Mouse (Mus musculus): ENCODE measurements at regions not wholly inside any gene's neighbourhood (a gene's known extent, or its start where the extent isn't known, plus 50 kb on each side); places are given as distances from the start of the nearest gene placed in this dataset.

DNA sequence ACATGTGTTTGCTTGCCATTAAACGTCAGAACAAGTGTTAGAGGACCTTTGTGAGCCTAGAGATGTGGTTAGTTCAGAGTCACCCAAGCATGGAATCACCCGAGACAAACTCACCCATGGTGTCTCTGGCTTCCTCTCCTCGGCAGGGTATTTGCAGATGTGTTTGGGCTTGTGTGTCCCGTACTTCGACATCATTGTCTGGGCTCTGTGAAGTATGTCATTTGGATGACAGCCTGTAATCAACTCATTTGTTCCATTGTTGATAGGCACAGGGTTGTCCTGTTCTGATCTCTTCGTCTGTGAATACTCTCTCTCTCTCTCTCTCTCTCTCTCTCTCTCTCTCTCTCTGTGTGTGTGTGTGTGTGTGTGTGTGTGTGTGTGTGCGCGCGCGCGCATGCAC is 277.8 kb upstream of the Dynlrb2 start:
- no peak for DNase-seq

DNA sequence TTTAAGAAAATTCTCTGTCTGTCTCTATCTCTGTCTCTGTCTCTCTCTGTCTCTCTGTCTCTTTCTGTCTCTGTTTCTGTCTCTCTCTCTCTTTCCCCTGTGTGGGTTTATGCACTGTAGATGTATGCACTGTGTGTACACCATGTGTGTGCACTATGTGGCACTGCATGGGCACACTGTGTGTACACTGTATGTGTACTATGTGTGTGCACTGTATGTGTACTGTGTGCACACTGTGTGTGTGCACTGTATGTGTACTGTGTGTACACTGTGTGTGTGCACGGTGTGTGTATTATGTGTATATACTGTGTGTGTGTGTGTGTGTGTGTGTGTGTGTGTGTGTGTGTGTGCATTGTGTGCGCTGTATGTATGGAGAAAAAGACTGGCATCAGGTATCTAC is 281.5 kb upstream of the Dynlrb2 start:
- no peak for DNase-seq

DNA sequence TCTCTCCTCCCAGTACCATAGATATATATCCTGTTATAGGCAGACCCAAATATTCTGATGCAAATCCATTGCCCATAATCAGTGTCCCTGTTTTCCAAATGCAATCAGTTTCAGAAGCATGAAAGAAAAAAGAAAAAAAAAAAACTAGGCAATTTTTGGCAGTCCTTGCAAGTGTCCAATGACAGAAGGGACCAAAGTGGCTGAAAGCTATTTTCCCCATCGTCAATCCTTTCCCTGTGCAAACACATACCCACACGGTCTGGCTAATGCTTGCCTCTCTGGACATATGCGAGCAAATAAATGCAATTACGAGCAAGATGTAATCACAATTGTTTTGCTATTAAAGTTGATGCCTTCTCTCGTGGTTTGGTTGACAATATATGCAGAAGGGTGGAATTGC is 288.9 kb upstream of the Dynlrb2 start:
- no peak for DNase-seq

DNA sequence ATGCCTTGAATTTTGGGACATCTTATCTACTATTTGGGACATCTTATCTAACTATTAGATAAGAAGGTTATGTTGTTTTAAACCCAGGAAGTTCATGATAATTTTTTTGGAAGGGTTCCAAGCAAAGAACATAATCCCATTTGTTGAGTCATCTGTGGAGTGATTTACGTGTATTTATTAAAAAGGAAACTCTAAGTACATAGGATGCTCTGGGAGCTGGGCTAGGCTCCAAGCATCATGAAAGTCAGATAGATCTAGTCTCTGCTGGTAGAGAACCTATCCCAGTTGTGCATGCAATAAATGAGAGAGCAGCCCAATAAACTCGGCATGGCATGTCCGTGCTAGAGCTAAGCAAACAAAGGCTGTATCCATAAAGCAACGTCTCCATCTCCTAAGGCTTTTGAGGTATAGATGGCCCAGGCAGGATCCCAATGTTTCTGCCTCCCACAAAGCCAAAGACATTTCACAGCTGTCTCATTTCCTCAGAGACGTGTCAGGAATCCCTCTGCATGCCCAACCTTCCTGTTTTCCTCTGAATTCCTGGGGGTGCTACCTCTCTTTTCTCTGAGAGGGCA is 289.4 kb upstream of the Dynlrb2 start:
- no peak for DNase-seq

DNA sequence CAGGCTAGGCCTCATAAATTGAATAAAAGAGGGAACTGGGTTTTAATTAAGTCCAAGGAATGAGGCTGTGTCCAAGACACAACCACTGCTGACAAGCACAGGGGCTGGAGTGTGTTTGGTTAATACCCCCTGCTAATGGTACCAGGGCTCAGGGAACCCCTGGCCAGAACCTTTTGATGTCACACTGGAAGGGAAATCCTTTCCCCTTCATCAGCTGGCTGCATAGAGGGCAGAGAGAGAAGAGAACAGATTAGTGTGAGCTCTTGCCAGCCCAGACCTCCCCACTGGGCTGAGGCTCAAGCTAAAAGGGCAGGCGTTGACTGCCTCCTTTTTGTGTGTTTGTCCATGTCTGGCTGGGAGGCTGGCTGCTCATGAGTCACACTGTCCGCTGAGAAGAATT is 301.1 kb upstream of the Dynlrb2 start:
- DNase-seq = no peak

DNA sequence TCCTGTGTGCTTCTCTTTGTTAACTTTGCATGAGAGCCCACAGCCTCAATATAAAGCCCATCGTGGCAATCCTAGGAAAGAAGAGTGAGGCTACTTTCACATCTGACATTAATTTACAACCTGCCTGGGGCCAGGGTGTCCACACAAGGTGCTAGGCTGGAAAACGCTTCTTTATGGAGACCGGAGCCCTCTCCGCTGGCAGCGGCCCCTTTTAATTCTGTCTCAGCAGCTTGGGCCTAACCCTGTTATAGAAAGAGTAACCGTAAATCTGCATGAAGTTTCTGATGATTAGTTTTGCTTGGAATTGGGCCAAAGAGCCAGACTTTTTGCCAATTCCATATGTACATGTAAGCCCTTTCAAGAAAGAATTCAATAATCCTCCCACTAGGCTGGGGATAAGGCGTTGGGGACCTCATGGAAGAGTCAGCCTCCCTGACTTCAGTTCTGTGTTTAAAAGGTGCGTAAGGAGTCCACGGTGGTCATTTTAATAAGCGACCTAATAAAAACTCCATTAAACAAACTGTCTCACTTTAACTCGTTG is 304.2 kb upstream of the Dynlrb2 start:
- no peak for DNase-seq

DNA sequence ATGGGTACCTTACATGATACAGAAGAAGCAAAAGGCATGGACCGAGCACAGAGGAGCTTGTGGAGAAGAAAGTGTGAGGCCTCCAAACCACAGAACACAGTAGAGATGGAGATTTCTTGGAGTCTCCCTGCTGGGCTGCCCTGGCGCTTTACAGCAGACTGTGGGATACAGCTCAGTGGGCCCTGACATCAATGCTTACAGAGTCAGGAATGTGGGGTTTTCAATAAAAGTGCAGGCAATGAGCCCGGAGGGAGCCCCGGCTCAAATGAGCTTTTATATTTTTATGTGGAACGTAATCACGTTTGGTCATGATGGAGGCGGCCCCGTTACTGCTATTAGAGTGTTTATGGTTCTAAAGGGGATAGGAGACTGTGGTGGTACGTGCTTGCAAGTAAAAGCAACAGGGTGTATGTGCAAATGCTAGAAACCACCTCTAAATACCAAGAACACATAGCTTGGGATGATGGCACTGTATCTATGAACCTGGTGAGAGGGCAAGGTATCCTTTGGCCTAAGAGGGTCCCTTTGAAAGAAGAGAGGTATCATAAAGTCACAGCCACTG is 308.1 kb upstream of the Dynlrb2 start:
- no peak for DNase-seq

DNA sequence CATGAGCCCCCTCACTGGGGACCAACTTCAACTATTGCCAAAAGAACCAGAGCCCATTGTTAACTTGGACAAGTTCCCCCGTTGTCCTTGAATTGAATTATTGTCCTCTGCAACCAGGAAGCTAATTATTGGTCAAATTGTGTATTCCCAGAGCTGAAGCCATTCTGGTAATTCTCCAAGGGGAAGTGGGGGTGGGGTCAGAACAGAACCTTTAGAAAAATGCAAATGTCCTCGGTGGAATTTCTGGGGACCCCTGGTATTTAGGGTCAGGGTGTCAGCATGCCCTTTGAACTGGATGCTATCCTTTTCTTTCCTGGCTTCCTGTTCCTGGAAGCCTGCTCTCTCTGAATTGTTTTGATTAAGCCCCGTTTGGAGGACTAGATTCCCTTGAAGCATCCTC is 312.7 kb upstream of the Dynlrb2 start:
- peak; percentile 8 for DNase-seq

DNA sequence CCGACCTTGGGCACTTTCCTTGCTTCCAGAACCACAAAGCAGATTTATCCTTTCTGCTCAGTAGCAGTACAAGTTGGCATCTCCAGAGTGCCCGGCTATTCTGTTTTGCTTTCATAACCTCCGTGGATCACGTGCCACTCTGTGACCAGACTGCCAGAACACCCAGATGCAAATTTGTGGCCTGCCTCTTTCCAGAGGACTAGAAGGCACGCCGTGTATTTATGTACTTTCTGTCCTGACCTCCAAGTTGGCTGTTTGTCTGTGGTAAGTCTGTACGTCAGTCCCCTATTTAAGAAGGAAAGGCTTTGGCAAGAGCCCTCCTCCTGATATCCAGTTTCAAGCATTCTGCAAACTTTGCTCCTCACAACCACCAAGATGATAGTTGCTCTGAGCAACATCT is 319.6 kb upstream of the Dynlrb2 start:
- no peak for DNase-seq

DNA sequence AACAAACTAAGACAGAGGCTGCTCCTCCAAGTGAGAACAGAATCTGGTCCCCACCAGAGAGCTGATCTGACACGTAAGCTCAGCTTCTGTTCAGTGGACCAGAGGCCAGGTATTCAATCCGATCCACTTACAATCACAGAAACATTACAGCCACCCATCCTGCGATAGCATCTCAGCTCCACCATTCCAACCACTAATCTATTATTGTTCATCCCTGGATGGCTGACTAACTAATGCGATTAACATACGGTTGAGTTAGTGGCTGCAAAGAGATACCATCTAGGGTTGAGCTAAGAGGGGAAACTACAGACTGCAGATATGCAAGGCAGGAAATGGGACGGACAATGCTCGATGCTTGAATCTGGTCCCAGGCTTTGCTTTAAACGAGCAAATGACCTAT is 320.5 kb upstream of the Dynlrb2 start:
- DNase-seq = no peak

DNA sequence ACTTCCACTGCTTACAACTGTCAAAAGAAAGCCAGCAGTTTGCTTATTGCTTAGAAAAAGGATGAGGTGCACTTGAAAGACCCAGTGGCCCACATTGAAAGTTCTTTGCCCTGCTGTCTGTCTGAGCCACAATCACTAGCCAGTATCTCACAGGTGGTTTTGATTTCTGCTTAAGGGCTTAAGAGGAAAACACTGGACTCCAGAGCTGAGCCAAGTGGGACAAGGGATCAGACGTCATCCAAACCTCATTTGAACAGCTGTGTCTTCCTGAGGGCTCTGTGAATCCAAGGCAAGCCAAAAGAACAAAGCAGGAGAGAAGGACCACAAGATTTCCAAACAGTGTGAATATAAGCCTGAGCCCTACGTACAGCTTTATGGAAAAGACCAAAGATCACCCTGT is 326.8 kb upstream of the Dynlrb2 start:
- no peak for DNase-seq

DNA sequence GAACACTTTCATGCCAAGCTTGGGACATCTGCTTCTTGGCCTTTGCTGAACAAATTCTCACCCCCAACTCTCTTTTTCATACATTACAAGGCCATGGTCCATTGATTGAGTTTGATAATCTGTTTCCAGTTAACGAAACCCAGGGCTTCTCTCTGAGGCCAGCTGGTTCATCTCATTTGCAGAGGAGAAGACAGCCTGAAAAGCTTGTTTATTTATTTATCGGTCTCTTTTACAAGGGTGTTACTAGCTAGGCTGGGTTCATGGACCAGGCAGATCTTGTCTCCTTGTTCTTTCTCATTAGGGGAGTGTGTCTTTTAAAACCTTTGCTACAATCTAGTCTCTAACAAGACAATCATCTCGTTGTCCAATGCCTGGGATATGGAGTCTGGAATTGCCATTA is 329.9 kb upstream of the Dynlrb2 start:
- DNase-seq = no peak

DNA sequence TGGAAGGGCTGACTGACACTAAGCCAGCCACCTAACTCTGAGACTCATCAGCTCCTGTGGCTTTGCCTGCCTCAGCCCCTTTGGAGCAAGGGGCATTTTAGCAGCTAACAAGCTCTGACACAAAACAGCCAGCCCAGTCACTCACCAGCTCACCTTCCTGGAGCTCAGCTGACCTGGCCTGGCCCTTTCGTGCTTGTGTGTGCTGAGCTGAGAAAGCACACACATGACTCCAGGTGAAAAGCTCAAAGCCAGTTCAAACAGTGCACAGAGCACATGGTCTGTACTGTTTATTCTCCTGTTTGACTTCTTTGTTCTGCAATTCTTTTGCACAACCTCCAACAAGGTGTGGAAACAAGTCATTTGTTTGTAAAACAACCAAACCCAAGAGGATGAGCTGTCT is 330.8 kb upstream of the Dynlrb2 start:
- DNase-seq = no peak

DNA sequence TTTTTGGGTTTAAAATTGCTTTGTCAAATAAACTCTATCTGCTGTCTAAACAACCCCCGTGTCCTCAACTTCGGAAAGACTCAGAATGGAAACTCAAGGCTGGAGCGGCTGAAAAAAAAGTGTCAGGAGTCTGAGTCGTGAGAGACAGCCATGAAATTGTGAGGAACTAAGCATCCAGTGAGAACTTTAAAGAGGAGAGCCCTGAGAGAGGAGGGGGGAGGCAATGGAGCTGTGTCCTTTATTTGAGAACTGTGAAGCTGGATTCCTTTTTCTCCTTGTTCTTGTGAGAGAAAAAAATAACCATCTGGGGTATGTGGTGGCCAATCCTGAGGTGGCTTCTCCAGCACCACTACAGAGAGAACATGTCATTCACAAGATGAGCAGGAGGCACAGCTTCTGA is 336.9 kb upstream of the Dynlrb2 start:
- DNase-seq = no peak

DNA sequence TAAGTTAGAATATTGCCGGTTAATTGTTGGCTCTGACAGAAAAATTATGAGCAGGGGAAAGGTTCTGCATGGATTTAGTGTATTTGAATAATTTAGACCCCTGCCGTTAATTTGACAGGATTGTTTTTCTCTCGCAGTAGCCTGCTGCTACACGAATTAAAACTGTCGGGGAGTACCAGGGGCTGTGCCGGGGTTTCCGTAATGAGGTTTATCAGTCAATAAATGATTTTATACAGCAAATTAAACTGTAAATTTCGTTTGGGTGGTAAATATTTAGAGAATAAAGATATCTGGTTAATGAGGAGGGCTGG is 339.8 kb upstream of the Dynlrb2 start:
- DNase-seq = no peak

DNA sequence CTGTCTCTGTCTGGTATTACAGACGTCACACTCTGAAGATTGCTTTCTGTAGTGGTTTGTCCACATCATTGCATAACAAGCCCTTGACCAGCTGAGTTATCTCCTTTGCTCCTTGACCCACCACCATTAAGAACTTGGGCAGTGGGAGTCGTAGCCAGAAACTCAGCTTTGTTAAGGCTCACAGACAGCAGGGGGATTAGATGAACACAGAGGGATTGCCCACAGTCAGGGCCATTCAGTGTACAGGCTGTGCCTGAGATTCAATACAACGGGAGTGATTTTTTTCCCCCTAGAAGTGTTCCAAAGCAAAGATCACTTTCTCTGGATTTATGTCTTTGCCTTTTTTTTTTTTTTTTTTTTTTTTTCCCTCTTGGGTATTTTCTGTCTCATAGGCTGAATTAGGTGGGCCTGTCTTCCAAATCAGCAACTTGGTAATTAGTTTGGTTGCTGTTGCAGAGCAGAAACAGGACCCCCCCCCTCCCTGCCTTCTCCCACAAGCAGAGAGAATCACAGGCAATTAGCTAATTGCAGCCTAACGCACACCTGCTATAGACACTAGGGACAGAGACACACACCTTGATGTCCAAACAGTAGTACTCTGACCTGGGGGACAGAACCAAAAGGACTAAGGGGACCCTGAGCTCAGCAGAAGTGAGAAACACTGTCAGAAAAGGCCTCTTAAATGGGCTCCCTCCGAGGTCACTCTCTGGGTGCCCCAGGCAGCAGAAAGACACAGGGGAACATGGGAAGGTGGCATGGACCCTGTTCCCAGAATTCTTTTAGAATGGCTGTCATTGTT is 340.4 kb upstream of the Dynlrb2 start:
- DNase-seq = no peak

DNA sequence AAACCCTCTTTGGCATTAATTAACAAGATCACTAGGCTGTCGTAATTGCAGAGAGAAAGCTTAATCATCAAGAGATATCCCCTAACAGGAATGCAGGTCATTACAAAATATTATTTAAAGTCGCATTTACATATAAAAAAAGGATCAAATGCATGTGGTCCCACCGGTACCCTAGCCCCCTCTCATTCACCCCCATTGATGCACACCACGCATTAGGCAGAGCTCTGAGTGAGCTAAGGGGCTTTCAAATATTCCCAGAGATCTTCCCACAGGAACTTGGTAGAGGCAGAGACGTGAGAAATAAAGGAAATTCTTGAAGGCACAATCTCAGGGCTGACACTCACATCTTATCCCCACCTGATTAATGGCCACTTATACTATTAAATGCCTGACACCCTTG is 343.8 kb upstream of the Dynlrb2 start:
- DNase-seq = no peak

DNA sequence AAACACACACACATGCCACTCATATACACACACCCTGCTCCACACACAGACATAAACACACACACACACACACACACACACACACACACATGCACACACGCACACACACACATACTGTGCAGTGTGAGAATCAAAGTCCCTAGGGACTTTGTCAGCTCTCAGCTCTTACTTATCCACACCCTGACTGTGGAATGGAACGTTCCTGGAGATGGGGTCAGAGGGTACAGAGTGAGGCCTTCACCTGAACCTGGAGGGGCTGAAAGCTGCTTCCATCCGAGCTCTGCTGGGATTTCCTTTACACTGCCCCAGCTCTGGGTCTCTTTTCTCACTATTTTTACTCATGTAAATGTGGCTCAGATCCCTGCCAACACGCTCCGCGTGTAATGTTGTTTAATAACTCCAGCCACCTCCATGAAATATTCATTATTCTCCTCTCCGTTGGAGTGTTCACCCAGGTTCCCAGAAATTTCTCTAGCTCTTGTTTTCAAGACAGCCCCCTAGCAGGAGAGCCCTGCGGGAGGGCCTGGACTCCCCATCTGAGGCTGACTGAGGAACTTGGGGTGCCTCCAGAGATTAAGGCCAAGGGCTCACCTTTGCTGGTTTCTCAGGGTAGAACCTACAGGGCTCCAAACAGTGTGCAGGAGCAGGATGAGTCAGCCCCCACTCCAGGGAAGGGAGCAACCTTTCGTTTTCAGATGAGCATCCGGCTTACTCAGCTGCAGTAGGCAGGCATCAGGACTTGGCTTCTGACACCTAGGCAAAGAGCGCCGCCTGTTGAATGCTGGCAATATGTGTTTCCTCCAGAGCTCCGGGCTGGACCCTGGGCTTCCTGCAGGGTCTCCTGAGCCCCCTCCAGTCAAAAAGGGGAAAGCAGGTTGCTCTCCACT is 360.8 kb upstream of the Dynlrb2 start:
- DNase-seq = peak; percentile 80

DNA sequence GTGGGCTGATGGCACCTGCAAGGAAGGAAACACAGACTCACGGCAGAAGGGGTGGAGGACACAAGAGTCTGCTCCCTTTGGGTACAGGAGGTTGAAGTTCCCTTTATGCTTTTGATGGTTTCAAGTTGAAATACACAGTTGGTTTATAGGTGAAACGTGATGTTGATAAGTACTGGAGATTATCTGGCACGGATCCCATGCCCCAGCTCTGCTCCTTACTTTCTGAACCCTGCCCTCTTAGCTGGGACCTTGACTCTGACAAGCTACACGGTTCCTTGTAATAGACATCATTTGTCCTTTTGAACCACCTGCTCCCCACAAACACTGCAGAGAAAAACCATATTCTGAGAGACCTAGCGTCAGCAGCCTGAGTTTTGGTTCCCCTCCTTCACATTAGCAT is 363.4 kb upstream of the Dynlrb2 start:
- DNase-seq = no peak

DNA sequence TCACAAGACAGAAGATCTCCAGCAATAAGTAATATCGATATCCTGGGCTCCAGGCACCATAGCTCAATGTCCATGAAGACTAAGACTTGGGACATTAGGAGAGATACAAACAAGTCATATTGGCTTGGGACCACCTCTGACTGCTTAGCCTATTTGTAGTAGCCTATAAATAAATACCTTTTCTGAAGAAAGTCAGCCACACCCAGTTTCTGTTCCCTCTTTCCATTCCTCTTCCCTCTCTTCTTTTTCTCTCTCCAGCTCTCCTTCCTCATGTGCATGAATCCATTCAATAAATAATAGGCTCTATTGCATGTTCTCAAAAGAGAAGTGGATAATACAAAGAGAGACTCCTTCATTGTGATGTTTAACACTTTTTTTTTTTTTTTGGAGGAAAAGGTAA is 364.8 kb upstream of the Dynlrb2 start:
- no peak for DNase-seq

DNA sequence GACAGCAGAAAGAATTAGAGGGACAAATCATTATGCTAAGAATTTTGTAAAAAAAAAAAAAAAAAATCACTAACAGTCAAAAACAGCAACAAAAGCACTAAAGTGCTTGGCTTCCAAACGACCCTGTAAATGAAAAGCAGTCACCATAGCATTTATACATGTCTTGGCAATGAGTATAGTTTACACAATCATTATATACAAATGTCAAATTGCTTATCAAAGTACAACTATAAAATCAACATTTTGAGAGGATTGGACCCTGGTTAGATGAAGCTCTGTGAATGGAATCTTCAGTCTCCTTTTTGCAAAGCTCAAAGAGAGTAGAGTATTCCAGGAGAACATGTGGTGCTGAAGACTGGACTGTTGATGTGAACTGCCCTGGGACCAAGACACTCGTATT is 367.0 kb upstream of the Dynlrb2 start:
- DNase-seq = no peak

DNA sequence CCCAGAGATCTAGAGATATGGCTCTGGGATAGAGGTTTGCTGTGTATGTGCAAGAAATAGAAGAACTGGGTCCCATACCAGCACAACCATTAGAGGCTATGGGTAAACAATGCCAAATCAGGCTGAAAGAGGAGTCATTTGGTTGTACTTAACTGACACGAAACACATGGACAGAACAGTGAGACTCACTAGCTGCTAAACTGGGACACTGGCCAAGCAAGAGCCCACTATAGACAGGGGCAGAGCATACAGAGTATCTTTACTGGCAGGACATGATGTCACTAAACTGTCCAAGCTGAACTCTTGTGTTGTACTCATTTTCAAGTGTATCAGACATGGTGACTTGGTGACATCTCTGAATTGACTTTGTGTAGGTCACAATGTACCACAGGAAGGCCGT is 371.3 kb upstream of the Dynlrb2 start:
- no peak for DNase-seq

DNA sequence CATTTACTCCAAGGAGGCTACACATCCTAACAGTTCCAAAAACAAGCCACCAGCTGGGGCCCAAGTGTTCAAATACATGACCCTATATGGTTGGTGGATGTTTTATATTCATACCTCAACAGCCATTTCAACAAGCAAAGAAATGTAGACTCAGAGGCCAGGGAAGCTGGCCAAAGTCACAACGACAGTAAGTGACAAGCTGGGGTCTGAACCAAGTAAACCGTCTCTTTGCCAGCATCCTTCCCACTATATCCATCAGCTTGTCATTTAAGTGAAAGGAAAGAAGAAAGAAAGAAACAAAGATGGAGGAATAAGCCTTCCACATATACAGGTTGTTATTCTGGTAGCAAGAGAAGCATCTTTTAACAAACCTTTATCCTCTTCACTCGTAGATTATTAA is 371.7 kb upstream of the Dynlrb2 start:
- no peak for DNase-seq

Measured in adrenal gland, adult 2 months (tissue).